Mouse (Mus musculus): ENCODE data around the gene Sec14l3. TPM values are rescaled to one million over a fixed set of nuclear protein-coding genes. Genes with fewer than 3 reads are reported as not detected.
A peak's percentile ranks its signal among the peaks of the same experiment; 100 is the strongest.

Sec14l3 gene
- polyA plus RNA-seq, 1 experiment from 2014 or later = not detected

DNA sequence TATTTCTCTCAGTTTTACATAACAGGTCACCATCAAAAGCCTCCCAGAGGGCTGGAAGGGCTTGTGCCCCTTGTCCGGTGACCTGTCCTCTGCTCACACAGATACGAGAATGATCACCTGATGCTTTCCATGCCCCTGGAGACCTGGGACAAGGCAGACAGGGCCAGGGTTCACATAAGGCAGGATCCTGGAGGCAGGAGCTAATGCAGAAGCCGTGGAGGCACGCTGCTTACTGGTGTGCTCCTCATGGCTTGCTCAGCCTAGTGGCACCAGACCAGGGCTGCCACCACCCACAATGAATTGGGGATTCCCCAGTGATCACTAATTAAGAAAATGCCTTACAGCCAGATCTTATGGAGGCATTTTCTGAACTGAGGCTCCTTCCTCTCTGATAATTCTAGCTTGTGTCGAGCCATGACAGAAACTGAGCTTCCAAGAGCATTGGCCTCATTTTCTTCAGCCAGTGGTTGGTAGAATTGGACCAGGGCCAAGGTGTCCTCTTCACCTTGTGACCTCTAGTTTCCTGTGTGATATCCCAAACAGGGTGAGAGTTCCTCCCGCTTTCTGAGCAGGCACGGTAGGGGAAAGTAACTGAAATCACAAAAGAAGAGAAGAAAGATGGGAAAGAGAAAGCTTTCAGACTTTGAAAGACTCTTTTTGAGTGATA lies 13.8 kb downstream of the Sec14l3 start:
- H3K9me3 ChIP-seq (replicated peaks; ENCODE audit: control insufficient read depth, low read length) = no peaks in the 10 kb centered on the region
- H3K36me3 ChIP-seq (ENCODE audit: control insufficient read depth, insufficient read depth) = no peaks in the 10 kb centered on the region
- H3K9ac ChIP-seq (ENCODE audit: low read depth, low read length) = no peak overlapping the region
- no peaks in the 10 kb centered on the region for H3K27me3 ChIP-seq (ENCODE audit: control insufficient read depth, insufficient read depth, low read depth, low read length)
- H3K27ac ChIP-seq (ENCODE audit: low read length) = no peak overlapping the region
- no peak overlapping the region for H3K4me2 ChIP-seq (ENCODE audit: low read depth, low read length)
- WGBS (ENCODE audit: insufficient replicate concordance) = 58% methylated on average over 7 of the region's 7 CpGs
- ATAC-seq (ENCODE audit: low read depth) = no peak
- no peaks in the 10 kb centered on the region for H3K4me1 ChIP-seq (ENCODE audit: control insufficient read depth, low read depth, low read length)
- no peak overlapping the region for H3K4me3 ChIP-seq (ENCODE audit: low read depth, low read length)

DNA sequence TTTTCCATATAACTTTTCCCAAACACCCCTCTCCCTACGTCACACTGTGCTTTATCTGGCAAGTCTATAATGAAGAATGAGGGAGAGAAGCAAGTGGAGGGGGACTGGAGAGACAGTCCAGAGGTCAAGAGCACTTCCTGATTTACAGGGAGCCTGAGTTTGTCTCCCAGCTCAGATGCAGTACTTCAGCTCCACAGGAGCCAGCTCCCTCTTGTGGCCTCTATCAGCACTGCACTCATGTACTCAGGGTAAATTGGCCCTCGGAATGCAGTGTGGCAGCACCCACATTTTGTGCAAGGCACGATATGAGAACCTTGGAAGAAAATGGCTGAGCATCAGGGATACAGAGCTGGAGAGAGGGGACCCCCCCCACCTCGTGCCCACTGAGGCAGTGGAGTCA lies 15.6 kb downstream of the Sec14l3 start:
- WGBS (ENCODE audit: insufficient replicate concordance) = 7% methylated on average over 4 of the region's 4 CpGs
- no peak overlapping the region for H3K27ac ChIP-seq (ENCODE audit: low read length)
- H3K4me1 ChIP-seq (ENCODE audit: control insufficient read depth, low read depth, low read length) = no peaks in the 10 kb centered on the region
- ATAC-seq (ENCODE audit: low read depth) = no peak
- no peak overlapping the region for H3K4me3 ChIP-seq (ENCODE audit: low read depth, low read length)
- no peak overlapping the region for H3K4me2 ChIP-seq (ENCODE audit: low read depth, low read length)
- no peak overlapping the region for H3K9ac ChIP-seq (ENCODE audit: low read depth, low read length)
- no peaks in the 10 kb centered on the region for H3K9me3 ChIP-seq (replicated peaks; ENCODE audit: control insufficient read depth, low read length)
- no peaks in the 10 kb centered on the region for H3K27me3 ChIP-seq (ENCODE audit: control insufficient read depth, insufficient read depth, low read depth, low read length)
- no peaks in the 10 kb centered on the region for H3K36me3 ChIP-seq (ENCODE audit: control insufficient read depth, insufficient read depth)

DNA sequence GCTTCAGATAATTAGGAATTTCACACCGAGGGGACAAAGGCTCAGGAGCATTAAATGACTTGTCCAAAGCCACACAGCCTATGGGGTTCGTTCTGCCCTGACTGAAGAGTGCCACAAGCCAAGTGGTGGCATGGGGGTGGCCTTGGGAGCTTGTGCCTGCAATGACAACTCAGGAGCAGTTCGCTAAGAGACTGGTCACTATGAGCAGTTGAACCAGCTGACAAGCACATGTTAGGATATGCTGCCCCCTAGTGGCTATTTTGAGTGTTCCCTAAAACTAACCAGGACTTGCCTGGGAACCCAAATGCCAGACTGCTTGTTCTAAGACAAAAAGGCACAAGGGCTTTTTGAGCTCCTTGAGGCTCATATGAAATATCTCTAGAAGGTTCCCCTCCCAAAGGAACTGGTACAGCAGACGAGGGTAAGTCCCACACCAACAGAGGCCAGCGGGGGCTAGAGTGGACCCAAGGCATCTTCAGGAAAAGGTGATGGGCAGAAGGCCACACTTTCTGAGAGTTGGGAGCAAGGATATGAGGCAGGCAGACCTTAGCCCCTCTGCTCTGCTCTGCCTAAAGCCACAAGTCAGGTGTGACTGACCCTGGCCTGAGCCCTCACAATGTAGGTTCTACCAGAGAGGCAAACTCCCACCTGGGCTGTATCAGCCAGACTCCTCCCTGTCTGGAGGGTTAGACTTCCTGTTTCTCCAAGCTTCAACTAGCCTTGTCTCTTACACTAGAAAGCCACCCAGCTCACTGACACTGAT lies 18.9 kb downstream of the Sec14l3 start:
- no peaks in the 10 kb centered on the region for H3K27me3 ChIP-seq (ENCODE audit: control insufficient read depth, insufficient read depth, low read depth, low read length)
- 30% methylated on average over 5 of the region's 5 CpGs for WGBS (ENCODE audit: insufficient replicate concordance)
- H3K9ac ChIP-seq (ENCODE audit: low read depth, low read length) = no peak overlapping the region
- no peaks in the 10 kb centered on the region for H3K9me3 ChIP-seq (replicated peaks; ENCODE audit: control insufficient read depth, low read length)
- no peak overlapping the region for H3K4me3 ChIP-seq (ENCODE audit: low read depth, low read length)
- H3K4me2 ChIP-seq (ENCODE audit: low read depth, low read length) = no peak overlapping the region
- no peak overlapping the region for H3K27ac ChIP-seq (ENCODE audit: low read length)
- no peaks in the 10 kb centered on the region for H3K4me1 ChIP-seq (ENCODE audit: control insufficient read depth, low read depth, low read length)
- no peak for ATAC-seq (ENCODE audit: low read depth)
- H3K36me3 ChIP-seq (ENCODE audit: control insufficient read depth, insufficient read depth) = no peaks in the 10 kb centered on the region

DNA sequence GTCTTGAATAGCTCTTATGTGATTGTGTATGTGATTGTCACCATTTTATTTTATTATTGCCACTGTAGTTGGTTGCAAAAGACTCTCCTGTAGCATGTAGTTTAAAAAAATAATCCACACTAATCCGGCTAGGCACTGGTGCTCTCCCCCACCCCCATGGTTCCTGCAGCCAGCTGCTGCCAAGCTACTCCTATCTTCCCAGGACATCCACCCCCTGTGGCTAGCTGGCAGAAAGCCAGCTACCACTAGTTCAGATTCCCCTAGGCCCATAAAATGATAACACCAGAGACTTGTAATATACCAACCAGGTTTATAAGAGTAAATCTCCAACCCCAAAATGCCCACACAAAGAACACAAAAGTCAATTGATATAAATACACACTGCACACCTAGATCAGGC lies 21.6 kb downstream of the Sec14l3 start:
- no peak overlapping the region for H3K27ac ChIP-seq (ENCODE audit: low read length)
- no peak overlapping the region for H3K9ac ChIP-seq (ENCODE audit: low read depth, low read length)
- no peak overlapping the region for H3K4me2 ChIP-seq (ENCODE audit: low read depth, low read length)
- no peaks in the 10 kb centered on the region for H3K27me3 ChIP-seq (ENCODE audit: control insufficient read depth, insufficient read depth, low read depth, low read length)
- peaks cover 4% of the 10 kb centered on the region for H3K9me3 ChIP-seq (replicated peaks; ENCODE audit: control insufficient read depth, low read length)
- no peaks in the 10 kb centered on the region for H3K4me1 ChIP-seq (ENCODE audit: control insufficient read depth, low read depth, low read length)
- 30% methylated on average over 1 of the region's 1 CpGs for WGBS (ENCODE audit: insufficient replicate concordance)
- peaks cover 5% of the 10 kb centered on the region for H3K36me3 ChIP-seq (ENCODE audit: control insufficient read depth, insufficient read depth)
- no peak overlapping the region for H3K4me3 ChIP-seq (ENCODE audit: low read depth, low read length)
- ATAC-seq (ENCODE audit: low read depth) = no peak

DNA sequence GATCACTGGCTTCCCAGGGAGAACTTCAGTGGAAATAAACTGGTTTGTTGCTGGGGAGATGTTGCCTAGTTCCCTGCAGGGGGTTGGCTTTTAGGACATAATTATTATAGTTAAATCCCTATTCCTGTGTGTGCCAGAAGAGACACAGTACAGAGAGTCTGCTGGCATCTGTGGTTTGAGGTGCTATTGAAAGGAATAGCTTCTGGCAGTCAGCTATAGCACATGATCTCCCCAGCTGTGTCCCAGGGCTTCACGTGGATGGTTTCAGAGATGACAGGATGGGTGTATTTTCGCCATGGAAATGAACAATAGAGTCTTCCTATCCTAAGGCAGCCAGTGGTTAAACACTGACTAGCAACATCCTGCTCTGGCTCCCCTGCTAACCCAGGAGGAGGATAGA lies 22.6 kb downstream of the Sec14l3 start:
- H3K4me2 ChIP-seq (ENCODE audit: low read depth, low read length) = no peak overlapping the region
- peaks cover 15% of the 10 kb centered on the region for H3K36me3 ChIP-seq (ENCODE audit: control insufficient read depth, insufficient read depth)
- no peaks in the 10 kb centered on the region for H3K27me3 ChIP-seq (ENCODE audit: control insufficient read depth, insufficient read depth, low read depth, low read length)
- H3K4me3 ChIP-seq (ENCODE audit: low read depth, low read length) = no peak overlapping the region
- H3K27ac ChIP-seq (ENCODE audit: low read length) = no peak overlapping the region
- no peak for ATAC-seq (ENCODE audit: low read depth)
- H3K4me1 ChIP-seq (ENCODE audit: control insufficient read depth, low read depth, low read length) = no peaks in the 10 kb centered on the region
- no peak overlapping the region for H3K9ac ChIP-seq (ENCODE audit: low read depth, low read length)
- peaks cover 4% of the 10 kb centered on the region for H3K9me3 ChIP-seq (replicated peaks; ENCODE audit: control insufficient read depth, low read length)
- WGBS (ENCODE audit: insufficient replicate concordance) = 48% methylated on average over 2 of the region's 2 CpGs

GRCm38 (mm10) chr11:4093459-4094377 lies 29.1 kb downstream of the Sec14l3 start:
- Histone ChIP-seq H3K4me1 (ENCODE audit: control insufficient read depth, low read depth, low read length) (peaks cover 32% of the 10 kb centered on the region), H3K27me3 (ENCODE audit: control insufficient read depth, insufficient read depth, low read depth, low read length) (no peaks in the 10 kb centered on the region), H3K27ac (ENCODE audit: low read length) (peak overlapping the region; percentile 20), H3K9me3 (replicated peaks; ENCODE audit: control insufficient read depth, low read length) (peaks cover 4% of the 10 kb centered on the region), H3K9ac (ENCODE audit: low read depth, low read length) (peak overlapping the region; percentile 76), H3K4me3 (ENCODE audit: low read depth, low read length) (peak overlapping the region; percentile 72), H3K4me2 (ENCODE audit: low read depth, low read length) (peak overlapping the region; percentile 86), H3K36me3 (ENCODE audit: control insufficient read depth, insufficient read depth) (peaks cover 23% of the 10 kb centered on the region)
- ATAC-seq (ENCODE audit: low read depth) = no peak
- WGBS (ENCODE audit: insufficient replicate concordance) = 64% methylated on average over 18 of the region's 18 CpGs

DNA sequence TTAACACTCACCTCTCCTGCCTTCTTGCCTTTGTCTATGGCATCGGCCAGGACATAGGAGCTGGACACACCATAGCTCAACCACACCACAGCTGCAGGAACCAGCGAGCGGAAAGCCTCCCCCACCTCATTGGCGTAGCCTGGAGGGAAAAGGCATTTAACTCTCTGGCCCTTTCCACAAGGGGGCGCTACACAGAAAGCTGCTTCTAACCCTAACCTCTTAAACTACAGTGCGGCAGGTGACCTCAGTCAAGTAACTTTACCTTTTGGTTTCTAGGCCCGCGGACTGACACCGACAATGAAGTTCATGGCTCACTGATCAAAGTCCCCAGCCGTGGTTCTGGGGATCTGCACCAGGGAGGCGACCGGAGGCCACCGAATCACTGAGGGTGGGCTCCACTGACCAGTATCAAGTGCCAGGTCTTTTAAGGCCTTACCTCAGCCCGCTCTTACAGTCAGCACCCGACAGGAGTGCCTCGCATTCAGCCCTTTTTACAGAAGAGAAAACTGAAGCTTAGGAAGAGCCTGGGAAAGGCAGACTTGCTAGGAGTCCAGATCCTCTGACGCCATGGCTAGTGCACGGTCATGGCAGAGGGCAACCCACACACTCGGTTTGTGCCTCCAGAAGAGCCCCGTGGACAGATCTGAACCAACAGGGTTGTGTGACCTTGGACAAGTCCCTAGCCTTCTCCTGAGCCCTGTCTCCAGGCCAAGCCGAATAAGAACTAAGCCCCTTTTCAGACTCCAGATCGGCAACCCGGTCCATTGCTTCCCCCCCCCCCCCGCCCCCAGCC lies 29.9 kb downstream of the Sec14l3 start:
- ATAC-seq (ENCODE audit: low read depth) = no peak
- Histone ChIP-seq H3K4me1 (ENCODE audit: control insufficient read depth, low read depth, low read length) (peaks cover 32% of the 10 kb centered on the region), H3K9me3 (replicated peaks; ENCODE audit: control insufficient read depth, low read length) (peaks cover 4% of the 10 kb centered on the region), H3K4me2 (ENCODE audit: low read depth, low read length) (peak overlapping the region; percentile 86), H3K36me3 (ENCODE audit: control insufficient read depth, insufficient read depth) (peaks cover 23% of the 10 kb centered on the region), H3K4me3 (ENCODE audit: low read depth, low read length) (peak overlapping the region; percentile 72), H3K27ac (ENCODE audit: low read length) (peak overlapping the region; percentile 81), H3K9ac (ENCODE audit: low read depth, low read length) (peak overlapping the region; percentile 76), H3K27me3 (ENCODE audit: control insufficient read depth, insufficient read depth, low read depth, low read length) (no peaks in the 10 kb centered on the region)
- 2% methylated on average over 22 of the region's 24 CpGs for WGBS (ENCODE audit: insufficient replicate concordance)
